Mouse (Mus musculus) cortical plate, adult 2 months (tissue): ENCODE measurements around the gene Ogfr.

ENCODE experiments used
- CTCF ChIP-seq: fragments of 200-500 bp; IDR thresholded peaks from 2 replicates; pipeline ENCODE4 v1.5.1; 2011; ENCODE audit warnings: mild to moderate bottlenecking, control low read depth, low read length; ENCODE audit not compliant: insufficient read depth; ENCODE audit errors: extremely low read depth
- POLR2A ChIP-seq: fragments of 200-500 bp; IDR thresholded peaks from 2 replicates; pipeline ENCODE4 v1.6.1; 2011; ENCODE audit warnings: mild to moderate bottlenecking, low read length, control low read depth; ENCODE audit not compliant: insufficient read depth; ENCODE audit errors: extremely low read depth

DNA sequence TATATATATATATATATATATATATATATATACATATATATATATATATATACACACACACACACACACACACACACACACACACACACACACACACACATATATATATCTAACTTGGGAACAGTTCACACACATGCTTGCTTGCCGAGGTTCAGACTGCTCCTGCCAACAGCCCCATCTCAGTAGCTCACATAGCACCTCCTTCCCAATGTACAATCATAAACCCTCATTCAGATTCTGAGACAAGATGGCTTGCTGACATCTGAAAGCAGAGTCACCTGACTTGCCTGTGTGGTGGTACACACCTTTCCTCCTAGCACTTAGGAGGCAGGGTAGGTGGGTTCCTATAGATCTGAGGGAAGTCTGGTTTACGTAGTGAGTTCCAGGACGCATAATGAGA lies 36.7 kb upstream of the Ogfr start:
- no peak for TF ChIP-seq CTCF
- TF ChIP-seq POLR2A: no peak
